Mouse (Mus musculus): ENCODE measurements around the gene Serbp1. TPM values are rescaled to one million over a fixed set of nuclear protein-coding genes. Genes with fewer than 3 reads are reported as not detected.
"Not testable (repeated sequence)": the region's sequence is repeated elsewhere in the genome, so short reads cannot be mapped to it uniquely, and the experiment has no call there.

Gene Serbp1
- polyA plus RNA-seq, 1 experiment from 2014 or later = 320 TPM

GRCm38 (mm10) chr6:67218566-67218965 is 19.4 kb upstream of the Serbp1 start:
- no peak overlapping the region for H3K4me3 ChIP-seq (replicated peaks)
- ATAC-seq = no peak
- H3K36me3 ChIP-seq = no peaks in the 10 kb centered on the region
- H3K27me3 ChIP-seq = no peaks in the 10 kb centered on the region
- no peak overlapping the region for H3K27ac ChIP-seq
- no peak overlapping the region for H3K9ac ChIP-seq (replicated peaks)
- no peaks in the 10 kb centered on the region for H3K4me1 ChIP-seq (replicated peaks)
- no peaks in the 10 kb centered on the region; the same call in 1 of the 2 replicates for H3K9me3 ChIP-seq
- H3K4me2 ChIP-seq (replicated peaks) = no peak overlapping the region

GRCm38 (mm10) chr6:67219931-67220330 is 18.0 kb upstream of the Serbp1 start:
- H3K36me3 ChIP-seq; H3K9me3 ChIP-seq; ATAC-seq; H3K27me3 ChIP-seq; H3K4me1 ChIP-seq (replicated peaks); H3K27ac ChIP-seq; H3K9ac ChIP-seq (replicated peaks); H3K4me3 ChIP-seq (replicated peaks); H3K4me2 ChIP-seq (replicated peaks): not testable (repeated sequence)
- WGBS = 87% methylated on average over 14 of the region's 14 CpGs

- H3K4me3 ChIP-seq (replicated peaks) = no peak overlapping the region
- no peak overlapping the region for H3K4me2 ChIP-seq (replicated peaks)
- no peak overlapping the region for H3K9ac ChIP-seq (replicated peaks)
- no peak for ATAC-seq
- H3K9me3 ChIP-seq = no peaks in the 10 kb centered on the region; the same call in 1 of the 2 replicates
- H3K27me3 ChIP-seq = no peaks in the 10 kb centered on the region
- H3K4me1 ChIP-seq (replicated peaks) = no peaks in the 10 kb centered on the region
- no peak overlapping the region for H3K27ac ChIP-seq
- H3K36me3 ChIP-seq = no peaks in the 10 kb centered on the region
Measured at GRCm38 (mm10) chr6:67220731-67221130, 17.2 kb upstream of the Serbp1 start.

- no peak for ATAC-seq
- Histone ChIP-seq H3K27ac (no peak overlapping the region), H3K4me1 (replicated peaks) (peaks cover under 1% of the 10 kb centered on the region), H3K9me3 (no peaks in the 10 kb centered on the region; the same call in 1 of the 2 replicates), H3K36me3 (no peaks in the 10 kb centered on the region), H3K4me2 (replicated peaks) (no peak overlapping the region), H3K9ac (replicated peaks) (no peak overlapping the region), H3K4me3 (replicated peaks) (no peak overlapping the region), H3K27me3 (no peaks in the 10 kb centered on the region)
- WGBS = 96% methylated on average over 1 of the region's 1 CpGs
Measured at GRCm38 (mm10) chr6:67223082-67223481, 14.9 kb upstream of the Serbp1 start.

GRCm38 (mm10) chr6:67223499-67223898 is 14.5 kb upstream of the Serbp1 start:
- Histone ChIP-seq H3K27me3 (no peaks in the 10 kb centered on the region), H3K4me2 (replicated peaks) (no peak overlapping the region), H3K4me1 (replicated peaks) (peaks cover 4% of the 10 kb centered on the region), H3K9ac (replicated peaks) (no peak overlapping the region), H3K27ac (no peak overlapping the region), H3K9me3 (no peaks in the 10 kb centered on the region; the same call in 1 of the 2 replicates), H3K36me3 (no peaks in the 10 kb centered on the region), H3K4me3 (replicated peaks) (no peak overlapping the region)
- WGBS = 90% methylated on average over 1 of the region's 1 CpGs
- no peak for ATAC-seq

GRCm38 (mm10) chr6:67226286-67226685 is 11.7 kb upstream of the Serbp1 start:
- 80% methylated on average over 4 of the region's 4 CpGs for WGBS

GRCm38 (mm10) chr6:67228459-67229107 is 9.4 kb upstream of the Serbp1 start:
- peak overlapping the region; percentile 47 for H3K4me2 ChIP-seq (replicated peaks)
- no peak overlapping the region for H3K9ac ChIP-seq (replicated peaks)
- no peaks in the 10 kb centered on the region for H3K36me3 ChIP-seq
- WGBS = 11% methylated on average over 18 of the region's 18 CpGs
- H3K9me3 ChIP-seq = no peaks in the 10 kb centered on the region
- H3K4me3 ChIP-seq (replicated peaks) = peak overlapping the region; percentile 24
- H3K4me1 ChIP-seq (replicated peaks) = peaks cover 14% of the 10 kb centered on the region
- 0 out of 2 replicates have a peak overlapping the region, but pooled peaks have one; percentile 25 for H3K27ac ChIP-seq
- peak; percentile 93 for ATAC-seq
- H3K27me3 ChIP-seq = 0 out of 2 replicates have a peak, but pooled peaks cover 6% of the 10 kb centered on the region

More at GRCm38 (mm10) chr6:67226286-67226685, 11.7 kb upstream of the Serbp1 start:
- Histone ChIP-seq H3K4me3 (replicated peaks) (no peak overlapping the region), H3K4me1 (replicated peaks) (peaks cover 14% of the 10 kb centered on the region), H3K9me3 (no peaks in the 10 kb centered on the region; the same call in 1 of the 2 replicates), H3K27ac (no peak overlapping the region), H3K27me3 (0 out of 2 replicates have a peak, but pooled peaks cover 6% of the 10 kb centered on the region), H3K4me2 (replicated peaks) (no peak overlapping the region), H3K36me3 (no peaks in the 10 kb centered on the region), H3K9ac (replicated peaks) (no peak overlapping the region)
- ATAC-seq = no peak

- Histone ChIP-seq H3K4me2 (replicated peaks) (no peak overlapping the region), H3K9me3 (no peaks in the 10 kb centered on the region), H3K4me1 (replicated peaks) (peaks cover 14% of the 10 kb centered on the region), H3K27ac (no peak overlapping the region), H3K27me3 (0 out of 2 replicates have a peak, but pooled peaks cover 6% of the 10 kb centered on the region), H3K4me3 (replicated peaks) (no peak overlapping the region), H3K36me3 (no peaks in the 10 kb centered on the region), H3K9ac (replicated peaks) (no peak overlapping the region)
- WGBS = 54% methylated on average over 9 of the region's 9 CpGs
- no peak for ATAC-seq
Measured at GRCm38 (mm10) chr6:67229521-67229920, 8.5 kb upstream of the Serbp1 start.

- Histone ChIP-seq H3K4me3 (replicated peaks) (no peak overlapping the region), H3K27me3 (0 out of 2 replicates have a peak, but pooled peaks cover 6% of the 10 kb centered on the region), H3K27ac (no peak overlapping the region), H3K36me3 (no peaks in the 10 kb centered on the region), H3K9me3 (no peaks in the 10 kb centered on the region), H3K4me2 (replicated peaks) (no peak overlapping the region), H3K4me1 (replicated peaks) (peaks cover 14% of the 10 kb centered on the region), H3K9ac (replicated peaks) (no peak overlapping the region)
- WGBS = 19% methylated on average over 11 of the region's 11 CpGs
- no peak for ATAC-seq
Measured at GRCm38 (mm10) chr6:67229922-67230518, 8.0 kb upstream of the Serbp1 start.

- Histone ChIP-seq H3K9me3 (no peaks in the 10 kb centered on the region), H3K4me3 (replicated peaks) (no peak overlapping the region), H3K9ac (replicated peaks) (no peak overlapping the region), H3K36me3 (no peaks in the 10 kb centered on the region), H3K4me2 (replicated peaks) (no peak overlapping the region), H3K4me1 (replicated peaks) (peaks cover 14% of the 10 kb centered on the region), H3K27ac (no peak overlapping the region), H3K27me3 (0 out of 2 replicates have a peak, but pooled peaks cover 6% of the 10 kb centered on the region)
- ATAC-seq = no peak
Measured at GRCm38 (mm10) chr6:67230950-67231349, 7.0 kb upstream of the Serbp1 start.

- Histone ChIP-seq H3K27ac (no peak overlapping the region), H3K4me3 (replicated peaks) (no peak overlapping the region), H3K27me3 (no peaks in the 10 kb centered on the region), H3K4me2 (replicated peaks) (no peak overlapping the region), H3K9ac (replicated peaks) (no peak overlapping the region), H3K36me3 (no peaks in the 10 kb centered on the region), H3K4me1 (replicated peaks) (no peaks in the 10 kb centered on the region), H3K9me3 (no peaks in the 10 kb centered on the region)
- no peak for ATAC-seq
- WGBS = 94% methylated on average over 3 of the region's 3 CpGs
Measured at GRCm38 (mm10) chr6:67235649-67236048, 2.3 kb upstream of the Serbp1 start.

GRCm38 (mm10) chr6:67236491-67237234 is 1.3 kb upstream of the Serbp1 start:
- 88% methylated on average over 7 of the region's 7 CpGs for WGBS
- Histone ChIP-seq H3K9ac (replicated peaks) (no peak overlapping the region), H3K27me3 (no peaks in the 10 kb centered on the region), H3K9me3 (no peaks in the 10 kb centered on the region), H3K4me3 (replicated peaks) (no peak overlapping the region), H3K4me2 (replicated peaks) (no peak overlapping the region), H3K4me1 (replicated peaks) (no peaks in the 10 kb centered on the region), H3K27ac (no peak overlapping the region), H3K36me3 (no peaks in the 10 kb centered on the region)
- ATAC-seq = no peak
